Mouse (Mus musculus) intestine, embryonic 14.5 days (tissue): ENCODE measurements around the gene Pop4. TPM values are rescaled to one million over a fixed set of nuclear protein-coding genes. Genes with fewer than 3 reads are reported as not detected.

Source experiments
- ATAC-seq: fragments of 200-750 bp; cut with Nextera tagmentation; replicated peaks from 2 replicates; pipeline ENCODE4 v1.8.0; 2017; ENCODE audit warnings: low read depth, moderate number of reproducible peaks, moderate TSS enrichment, moderate library complexity; ENCODE audit not compliant: low FRiP score, low TSS enrichment
- DNase-seq: peaks from one replicate; pipeline ENCODE4 v3.0.0-alpha.2; 2018; ENCODE audit warnings: low spot score
- H3K27ac ChIP-seq: fragments of 300-500 bp; sonication (generic); 2 replicates; pipeline ENCODE4 v1.5.1; 2014; ENCODE audit warnings: low read depth, mild to moderate bottlenecking, control low read depth
- H3K27me3 ChIP-seq: fragments of 300-500 bp; sonication (generic); replicated peaks from 2 replicates; pipeline ENCODE4 v1.6.1; 2014; ENCODE audit warnings: low read length, control low read depth; ENCODE audit not compliant: control insufficient read depth, insufficient read depth
- H3K36me3 ChIP-seq: fragments of 300-500 bp; sonication (generic); 2 replicates; pipeline ENCODE4 v1.6.1; 2014; ENCODE audit warnings: low read length, control low read depth; ENCODE audit not compliant: control insufficient read depth, insufficient read depth
- H3K4me1 ChIP-seq: fragments of 300-500 bp; sonication (generic); replicated peaks from 2 replicates; pipeline ENCODE4 v1.6.1; 2014; ENCODE audit warnings: low read length, control low read depth, mixed read lengths; ENCODE audit not compliant: control insufficient read depth, insufficient read depth
- H3K4me2 ChIP-seq: fragments of 300-500 bp; sonication (generic); 2 replicates; pipeline ENCODE4 v1.6.1; 2014; ENCODE audit warnings: low read length
- H3K4me3 ChIP-seq: fragments of 300-500 bp; sonication (generic); 2 replicates; pipeline ENCODE4 v1.5.1; 2014; ENCODE audit warnings: low read depth, low read length, control low read depth, mixed read lengths
- H3K9ac ChIP-seq: fragments of 300-500 bp; sonication (generic); 2 replicates; pipeline ENCODE4 v1.6.1; 2014; ENCODE audit warnings: mild to moderate bottlenecking, low read length
- H3K9me3 ChIP-seq: fragments of 300-500 bp; sonication (generic); 2 replicates; pipeline ENCODE4 v1.6.1; 2016; ENCODE audit warnings: low read length, control low read depth; ENCODE audit not compliant: control insufficient read depth
- WGBS: fragments of 180-500 bp; shearing (Covaris S2); extraction: QIAGEN DNeasy Blood & Tissue Kit; methylation state at CpG from one replicate; pipeline ENCODE4 v1.1.7; 2014; 5-methylcytosine and 5-hydroxymethylcytosine counted together
- polyA plus RNA-seq: library from polyadenylated mRNA; unstranded; fragments of >200 nt; fragmentation: Nextera tagmentation; extraction: Ambion mirVana; gene quantifications from 2 replicates; pipeline ENCODE4 v1.2.1, GENCODE M21; 2014

The Pop4 gene
- polyA plus RNA-seq, 1 experiment from 2014 or later, result 50.9 TPM

DNA sequence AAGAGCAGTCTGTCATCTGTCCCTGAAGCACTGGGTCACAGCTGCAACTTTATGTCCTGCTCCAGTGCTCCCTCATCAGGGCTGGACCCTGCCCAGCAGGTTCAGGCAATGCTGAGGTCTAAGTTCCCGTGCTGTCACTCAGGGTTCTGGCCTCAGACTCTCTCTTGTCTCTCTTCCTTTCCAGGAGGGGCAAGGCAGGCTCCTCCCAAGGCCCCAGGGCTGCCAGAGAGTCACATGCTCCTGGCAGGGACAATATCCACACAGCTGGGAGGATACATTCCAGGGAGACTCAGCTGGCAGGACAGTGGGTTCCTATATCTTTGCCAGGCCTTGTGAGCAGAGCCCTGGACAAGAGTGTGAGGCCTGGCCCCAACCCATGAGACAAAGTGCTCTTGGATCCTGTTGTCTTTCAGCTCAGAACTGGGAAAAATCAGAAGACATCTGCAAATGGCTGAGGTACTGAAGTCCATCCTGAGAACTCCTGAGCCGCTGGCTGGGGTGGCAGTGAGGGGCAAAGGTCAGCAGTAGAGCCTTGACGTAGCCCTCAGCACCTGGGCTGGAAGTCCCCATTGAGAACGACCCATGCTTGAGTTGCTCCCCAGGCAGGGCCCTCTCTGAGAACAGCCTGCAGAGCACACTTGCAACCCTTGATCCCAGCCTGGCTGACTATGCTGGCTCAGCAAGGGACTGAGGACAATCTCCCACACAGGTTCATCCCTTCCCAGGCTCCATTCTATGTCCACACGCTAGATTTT lies 53.6 kb downstream of the Pop4 start:
- WGBS, result 70% methylated on average over 5 of the region's 5 CpGs
- H3K27me3 ChIP-seq, result no peaks in the 10 kb centered on the region
- no peaks in the 10 kb centered on the region for H3K4me1 ChIP-seq
- no peak overlapping the region for H3K27ac ChIP-seq
- no peak overlapping the region for H3K4me3 ChIP-seq
- peaks cover 8% of the 10 kb centered on the region; the same call in 1 of the 2 replicates for H3K36me3 ChIP-seq
- no peak overlapping the region for H3K4me2 ChIP-seq
- no peak overlapping the region for H3K9ac ChIP-seq
- no peak for DNase-seq
- ATAC-seq, result no peak; the same call in 1 of the 2 replicates
- no peaks in the 10 kb centered on the region for H3K9me3 ChIP-seq

DNA sequence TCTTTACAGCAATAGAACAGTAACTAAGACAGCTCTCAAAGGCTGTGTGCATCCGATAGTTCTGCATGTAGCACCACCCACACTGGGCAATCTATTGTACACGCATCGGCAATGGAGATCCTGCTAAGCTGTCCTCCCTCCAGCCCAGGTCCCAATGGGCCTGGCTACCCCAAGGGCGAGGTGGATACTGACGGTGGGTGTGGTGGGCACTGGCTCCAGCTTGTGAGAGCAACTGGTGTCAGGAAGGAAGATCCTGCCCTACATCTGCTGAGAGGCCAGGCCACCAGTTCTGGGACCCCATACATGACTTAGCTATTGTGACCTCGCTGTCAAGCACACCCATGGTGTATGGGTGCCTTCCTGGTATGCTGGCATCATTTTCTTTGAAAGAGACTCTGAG lies 55.5 kb downstream of the Pop4 start:
- H3K4me1 ChIP-seq, result no peaks in the 10 kb centered on the region; the same call in 1 of the 2 replicates
- H3K4me3 ChIP-seq, result no peak overlapping the region
- H3K9ac ChIP-seq, result no peak overlapping the region
- ATAC-seq (no peak), DNase-seq (no peak)
- no peak overlapping the region for H3K4me2 ChIP-seq
- H3K27ac ChIP-seq, result no peak overlapping the region
- no peaks in the 10 kb centered on the region for H3K27me3 ChIP-seq
- 91% methylated on average over 6 of the region's 6 CpGs for WGBS
- peaks cover 6% of the 10 kb centered on the region; the same call in 1 of the 2 replicates for H3K36me3 ChIP-seq
- H3K9me3 ChIP-seq, result no peaks in the 10 kb centered on the region

DNA sequence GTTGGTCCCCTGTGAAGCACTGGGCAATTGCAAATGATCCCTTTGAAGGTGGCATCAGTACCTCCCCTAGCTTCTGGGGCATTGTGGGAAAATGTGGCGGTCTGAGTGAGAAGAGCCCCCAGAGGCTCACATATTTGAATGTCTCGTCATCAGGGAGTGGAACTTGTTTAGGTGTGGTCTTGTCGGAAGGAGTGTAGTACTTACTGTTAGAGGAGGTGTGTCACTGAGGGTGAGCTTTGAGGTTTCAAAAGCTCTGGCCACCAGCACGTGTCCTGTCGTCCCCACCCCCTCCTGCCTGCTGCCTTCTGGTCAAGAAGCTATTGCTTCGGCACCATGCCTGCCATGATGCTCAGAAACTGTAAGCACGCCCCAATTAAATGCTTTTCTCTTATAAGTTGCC lies 55.9 kb downstream of the Pop4 start:
- Histone ChIP-seq H3K9me3 (no peaks in the 10 kb centered on the region), H3K27ac (no peak overlapping the region), H3K27me3 (no peaks in the 10 kb centered on the region), H3K4me2 (no peak overlapping the region), H3K36me3 (0 out of 2 replicates have a peak, but pooled peaks cover 1% of the 10 kb centered on the region), H3K4me1 (no peaks in the 10 kb centered on the region; the same call in 1 of the 2 replicates), H3K4me3 (no peak overlapping the region), H3K9ac (no peak overlapping the region)
- DNase-seq (no peak), ATAC-seq (no peak)
- whole genome bisulfite sequencing, result 65% methylated on average over 7 of the region's 7 CpGs

DNA sequence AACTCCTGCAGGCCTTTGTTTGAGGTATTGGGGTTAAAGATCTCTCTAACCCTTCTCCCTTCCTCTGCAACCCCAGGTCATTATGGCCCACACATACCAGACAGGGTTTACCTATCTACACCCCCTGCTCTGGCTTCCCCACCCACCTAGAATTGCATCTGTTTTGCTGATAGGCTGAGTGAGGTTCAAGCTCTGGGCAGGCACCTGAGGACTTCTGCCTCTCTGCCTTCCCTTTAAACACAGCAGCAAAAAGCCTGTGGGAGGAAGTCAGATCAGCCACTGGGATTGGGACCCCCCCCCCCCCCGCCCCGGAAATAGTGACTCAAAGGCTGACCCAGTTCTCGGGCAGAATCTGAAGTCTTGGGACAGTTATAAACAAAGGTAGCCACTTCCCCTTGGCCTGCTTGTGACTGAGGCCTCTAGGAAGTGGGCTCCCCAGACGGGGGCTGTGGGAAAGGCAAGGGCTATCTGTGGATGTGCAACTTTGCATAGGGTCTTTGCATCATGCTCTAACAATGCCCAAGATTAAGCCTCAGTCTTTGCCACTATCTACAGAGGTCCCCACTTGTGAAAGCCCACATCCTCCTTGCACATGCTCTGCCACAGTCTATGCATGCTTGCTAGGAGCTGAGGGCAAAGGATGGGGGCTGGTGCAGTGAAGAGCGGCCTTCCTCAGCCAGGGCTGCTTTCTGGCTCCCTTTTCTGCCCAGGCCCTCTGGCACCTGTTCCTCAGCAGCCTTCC lies 56.6 kb downstream of the Pop4 start:
- Histone ChIP-seq H3K27ac (no peak overlapping the region), H3K27me3 (no peaks in the 10 kb centered on the region), H3K4me1 (no peaks in the 10 kb centered on the region; the same call in 1 of the 2 replicates), H3K4me2 (no peak overlapping the region), H3K9me3 (no peaks in the 10 kb centered on the region), H3K4me3 (no peak overlapping the region), H3K36me3 (no peaks in the 10 kb centered on the region), H3K9ac (no peak overlapping the region)
- WGBS, result 83% methylated on average over 5 of the region's 5 CpGs
- no peak for DNase-seq
- no peak for ATAC-seq

DNA sequence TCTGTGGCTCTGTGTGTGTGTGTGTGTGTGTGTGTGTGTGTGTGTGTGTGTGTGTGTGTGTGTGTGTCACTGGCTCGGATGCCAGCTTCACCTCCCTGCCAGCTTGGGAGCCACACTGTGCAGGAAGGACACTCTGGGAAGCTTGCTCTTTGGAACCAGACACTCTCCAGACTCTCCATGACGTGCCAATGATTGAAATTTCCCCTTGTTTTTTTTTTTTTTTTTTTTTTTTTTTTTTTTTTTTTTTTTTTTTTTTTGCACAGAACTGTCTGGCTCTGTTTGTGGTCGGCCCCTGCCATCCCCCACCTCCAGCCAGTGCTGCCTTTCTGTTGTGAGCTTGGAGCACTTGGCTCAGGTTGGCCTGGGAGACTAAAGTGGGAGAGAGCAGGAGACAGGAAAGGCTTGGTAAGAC lies 58.6 kb downstream of the Pop4 start:
- no peak for DNase-seq
- no peaks in the 10 kb centered on the region for H3K9me3 ChIP-seq
- H3K27me3 ChIP-seq, result no peaks in the 10 kb centered on the region
- no peaks in the 10 kb centered on the region for H3K36me3 ChIP-seq
- no peak overlapping the region for H3K4me3 ChIP-seq
- H3K9ac ChIP-seq, result no peak overlapping the region
- ATAC-seq, result 0 out of 2 replicates have a peak, but pooled peaks have one; percentile 25
- H3K4me1 ChIP-seq, result no peaks in the 10 kb centered on the region; the same call in 1 of the 2 replicates
- no peak overlapping the region for H3K4me2 ChIP-seq
- no peak overlapping the region for H3K27ac ChIP-seq
- WGBS, result 13% methylated on average over 3 of the region's 3 CpGs

Other genes starting within 250 kb of the Pop4 start
- 51.3 and 51.6 TPM in 2 replicates for gene Uri1, start 247.9 kb downstream of the Pop4 start, polyA plus RNA-seq
- 72.6 and 74.7 TPM in 2 replicates for gene Ccne1, start 163.9 kb downstream of the Pop4 start, polyA plus RNA-seq
- 13.3 and 13.7 TPM in 2 replicates for gene 1600014C10Rik, start 88.2 kb downstream of the Pop4 start, polyA plus RNA-seq
- 2.2 and 2.5 TPM in 2 replicates for gene Plekhf1, start 43.4 kb downstream of the Pop4 start, polyA plus RNA-seq